Mouse (Mus musculus): ENCODE measurements at regions not wholly inside any gene's neighbourhood (a gene's known extent, or its start where the extent isn't known, plus 50 kb on each side); places are given as distances from the start of the nearest gene placed in this dataset.

- no peaks in the 10 kb centered on the region for H3K4me1 ChIP-seq (ENCODE audit: control insufficient read depth in 1 of 2, insufficient read depth in 2 of 2)
- no peak overlapping the region for H3K4me3 ChIP-seq (replicated peaks in 1 of 3; ENCODE audit: low read depth in 2 of 3, low read length in 2 of 3, poor library complexity in 1 of 3)
- no peaks in the 10 kb centered on the region for H3K36me3 ChIP-seq (replicated peaks in 1 of 2; ENCODE audit: control insufficient read depth in 1 of 2, insufficient read depth in 1 of 2, low read length in 1 of 2)
- H3K79me2 ChIP-seq (replicated peaks; ENCODE audit: control insufficient read depth, extremely low read depth, insufficient read depth, poor library complexity, severe bottlenecking), result no peaks in the 10 kb centered on the region
- H3K27ac ChIP-seq (ENCODE audit: insufficient read depth, low read depth), result no peak overlapping the region
- in situ Hi-C loops (cut with MboI; ENCODE audit: low pct_ligation_motif_present, low pct_unique_long_range_greater_than_20kb, low sequenced_read_pairs), result no loop called here
- no peak for DNase-seq (ENCODE audit: extremely low read depth)
- H3K27me3 ChIP-seq (replicated peaks), result no peaks in the 10 kb centered on the region
- no peak overlapping the region for H3K9ac ChIP-seq (ENCODE audit: insufficient read depth, low read depth)
- dilution Hi-C loops (cut with MboI; ENCODE audit: extremely low pct_ligation_motif_present, extremely low pct_unique_long_range_greater_than_20kb, low sequenced_read_pairs), result no loop called here
- TF ChIP-seq POLR2A (IDR thresholded peaks at IDR 0.05; ENCODE audit: low read depth, low read length), result no peak
- TF ChIP-seq MEF2A (IDR thresholded peaks at IDR 0.05; ENCODE audit: borderline replicate concordance, low read depth, low read length), result no peak
- TF ChIP-seq ZC3H11A (IDR thresholded peaks at IDR 0.05; ENCODE audit: low read depth, low read length), result no peak
- TF ChIP-seq KAT2A (IDR thresholded peaks at IDR 0.05; ENCODE audit: insufficient replicate concordance, low read length), result no peak
- no peak for TF ChIP-seq MAX (IDR thresholded peaks at IDR 0.05; ENCODE audit: low read length)
- TF ChIP-seq JUN (IDR thresholded peaks at IDR 0.05; ENCODE audit: insufficient read depth, low read depth, low read length), result no peak
- TF ChIP-seq RAD21 (IDR thresholded peaks at IDR 0.05; ENCODE audit: low read depth, low read length), result no peak
- H3K9me3 ChIP-seq (replicated peaks; ENCODE audit: low read length), result no peaks in the 10 kb centered on the region
- no peak overlapping the region for H3K4me2 ChIP-seq (ENCODE audit: insufficient read depth, low read depth, poor library complexity, severe bottlenecking)
These were observed 217.1 kb upstream of the Fam241a start for GRCm38 (mm10) chr3:128113209-128113608.

- Histone ChIP-seq H3K27me3 (replicated peaks) (no peaks in the 10 kb centered on the region), H3K27ac (ENCODE audit: insufficient read depth, low read depth) (no peak overlapping the region), H3K79me2 (replicated peaks; ENCODE audit: control insufficient read depth, extremely low read depth, insufficient read depth, poor library complexity, severe bottlenecking) (no peaks in the 10 kb centered on the region), H3K4me1 (ENCODE audit: control insufficient read depth in 1 of 2, insufficient read depth in 2 of 2) (peaks cover 0 to 5% of the 10 kb centered on the region in 2 experiments; a peak in 2 of 4 replicates), H3K4me3 (replicated peaks in 1 of 3; ENCODE audit: low read depth in 2 of 3, low read length in 2 of 3, poor library complexity in 1 of 3) (no peak overlapping the region), H3K4me2 (ENCODE audit: insufficient read depth, low read depth, poor library complexity, severe bottlenecking) (no peak overlapping the region), H3K36me3 (replicated peaks in 1 of 2; ENCODE audit: control insufficient read depth in 1 of 2, insufficient read depth in 1 of 2, low read length in 1 of 2) (no peaks in the 10 kb centered on the region), H3K9ac (ENCODE audit: insufficient read depth, low read depth) (no peak overlapping the region), H3K9me3 (replicated peaks; ENCODE audit: low read length) (no peaks in the 10 kb centered on the region)
- dilution Hi-C loops (cut with MboI; ENCODE audit: extremely low pct_ligation_motif_present, extremely low pct_unique_long_range_greater_than_20kb, low sequenced_read_pairs), result no loop called here
- TF ChIP-seq SIN3A (IDR thresholded peaks at IDR 0.05; ENCODE audit: low read length) (no peak), EP300 (IDR thresholded peaks at IDR 0.05; ENCODE audit: low read length) (no peak), JUN (IDR thresholded peaks at IDR 0.05; ENCODE audit: insufficient read depth, low read depth, low read length) (no peak), E2F4 (IDR thresholded peaks at IDR 0.05; ENCODE audit: insufficient replicate concordance, low read depth, low read length) (no peak), BHLHE40 (IDR thresholded peaks at IDR 0.05; ENCODE audit: low read depth, low read length) (no peak), TBP (conservative IDR thresholded peaks at IDR 0.05; ENCODE audit: low read depth, low read length) (no peak), GABPA (IDR thresholded peaks at IDR 0.05; ENCODE audit: insufficient replicate concordance, low read depth, low read length) (no peak), ZNF384 (IDR thresholded peaks at IDR 0.05; ENCODE audit: low read depth, low read length) (no peak), ETS1 (conservative IDR thresholded peaks at IDR 0.05; ENCODE audit: low read depth, low read length) (no peak), JUND (conservative IDR thresholded peaks at IDR 0.05; ENCODE audit: low read depth, low read length) (no peak), MXI1 (IDR thresholded peaks at IDR 0.05; ENCODE audit: low read depth, low read length) (no peak), NRF1 (IDR thresholded peaks at IDR 0.05; ENCODE audit: low read depth, low read length) (no peak), ELF1 (IDR thresholded peaks at IDR 0.05; ENCODE audit: low read depth, low read length) (no peak), SMC3 (IDR thresholded peaks at IDR 0.05; ENCODE audit: low read depth, low read length) (no peak), POLR2AphosphoS2 (IDR thresholded peaks at IDR 0.05; ENCODE audit: low read depth, low read length) (no peak), MEF2A (IDR thresholded peaks at IDR 0.05; ENCODE audit: borderline replicate concordance, low read depth, low read length) (no peak), MAZ (IDR thresholded peaks at IDR 0.05; ENCODE audit: low read depth, low read length) (no peak), CTCF (conservative IDR thresholded peaks at IDR 0.05 in 1 of 2, IDR thresholded peaks at IDR 0.05 in 1 of 2; ENCODE audit: low read depth in 2 of 2, low read length in 2 of 2) (no peak)
- no peak for DNase-seq (ENCODE audit: extremely low read depth)
- in situ Hi-C loops (cut with MboI; ENCODE audit: low pct_ligation_motif_present, low pct_unique_long_range_greater_than_20kb, low sequenced_read_pairs), result no loop called here
These were observed 214.3 kb upstream of the Fam241a start for GRCm38 (mm10) chr3:128110406-128110805.
